7 mouse cellular contexts compared by ENCODE assay signal in genomic region chr13:52275675-52276074, GRCm38 (mm10).
A peak's percentile ranks its signal among the peaks of the same experiment; 100 is the strongest.
DNase-seq lines count a peak whose midpoint lies in the region; ATAC-seq and TF ChIP-seq lines count a peak whose summit lies in the region.

No protein-coding gene starts in this region.

- 8% methylated on average over 8 of the region's 8 CpGs for WGBS in heart, embryonic 15.5 days

- ATAC-seq in Patski, result no peak
- ATAC-seq in common myeloid progenitor, adult 5-6 weeks (replicated peaks; ENCODE audit: low read depth, poor library complexity, severe bottlenecking), result peak; percentile 74
- ATAC-seq in heart, embryonic 15.5 days (replicated peaks; ENCODE audit: insufficient number of reproducible peaks, insufficient read depth, low FRiP score, low read depth), result peak; percentile 47; the same call in 1 of the 2 replicates
- ATAC-seq in megakaryocyte, adult 5-6 weeks (ENCODE audit: poor library complexity, severe bottlenecking), result peak; percentile 77

- no peaks in the 10 kb centered on the region for H3K36me3 ChIP-seq in E14TG2a.4 (ENCODE audit: insufficient read depth, low read length)
- H3K36me3 ChIP-seq in heart, embryonic 15.5 days, result no peaks in the 10 kb centered on the region

- in situ Hi-C loops in Patski (cut with MboI; ENCODE audit: low pct_unique_long_range_greater_than_20kb), result no loop called here

- no peak overlapping the region for H3K9ac ChIP-seq in heart, embryonic 15.5 days

- no peak overlapping the region for H3K27ac ChIP-seq in heart, embryonic 15.5 days

- CTCF ChIA-PET in Patski (lab: Charles Lee), result interaction anchor here (0.9 to 1.7 kb wide), 5 partner anchors 23 to 347 kb away, joined by 3 to 5 read pairs (median 3); no protein-coding TSS in a partner anchor

- 0 out of 2 replicates have a peak overlapping the region, but pooled peaks have one; percentile 10 for H3K4me3 ChIP-seq in E14TG2a.4 (replicated peaks; ENCODE audit: low read length)
- H3K4me3 ChIP-seq in heart, embryonic 15.5 days, result no peak overlapping the region

- POLR2A ChIA-PET in Patski (lab: Charles Lee), result no interaction called here

- peaks cover 17% of the 10 kb centered on the region for H3K4me1 ChIP-seq in E14TG2a.4 (replicated peaks; ENCODE audit: low read depth, low read length)
- H3K4me1 ChIP-seq in heart, embryonic 15.5 days (replicated peaks), result 0 out of 2 replicates have a peak, but pooled peaks cover 5% of the 10 kb centered on the region

- H3K4me2 ChIP-seq in heart, embryonic 15.5 days, result peak overlapping the region; percentile 53

- H3K27me3 ChIP-seq in E14TG2a.4 (ENCODE audit: insufficient read depth, low read length) (peaks cover 14% of the 10 kb centered on the region), Patski (peaks cover 3% of the 10 kb centered on the region)
- H3K27me3 ChIP-seq in heart, embryonic 15.5 days, result peaks cover 4% of the 10 kb centered on the region; the same call in 1 of the 2 replicates

- no peaks in the 10 kb centered on the region for H3K9me3 ChIP-seq in E14TG2a.4 (ENCODE audit: low read length)
- H3K9me3 ChIP-seq in heart, embryonic 15.5 days (replicated peaks), result 0 out of 2 replicates have a peak, but pooled peaks cover 5% of the 10 kb centered on the region

- DNase-seq in Patski (ENCODE audit: low read depth, low spot score), result no peak
- peak; percentile 28 to 50 for DNase-seq in layer of hippocampus, postnatal 25 days (ENCODE audit: extremely low spot score in 1 of 2, low spot score in 1 of 2)
- DNase-seq in right cerebral cortex, postnatal 36 days (ENCODE audit: low spot score in 2 of 2), result peak; percentile 25 to 28

- TF ChIP-seq CTCF in E14TG2a.4 (conservative IDR thresholded peaks at IDR 0.05; ENCODE audit: low read length) (peak; percentile 78), Patski (IDR thresholded peaks at IDR 0.05) (peak; percentile 69)
